Mouse (Mus musculus) small intestine, adult 2 months (tissue): ENCODE data around the gene Lyrm9.

Experiments
- CTCF ChIP-seq: fragments of 200-500 bp; IDR thresholded peaks from 2 replicates; pipeline ENCODE4 v1.5.1; 2012; ENCODE audit warnings: low read depth, mild to moderate bottlenecking, control low read depth, inconsistent platforms, low read length, moderate library complexity, mixed read lengths; ENCODE audit not compliant: insufficient replicate concordance, insufficient read length; ENCODE audit errors: extremely low read depth
- POLR2A ChIP-seq: fragments of 200-500 bp; IDR thresholded peaks from 2 replicates; pipeline ENCODE4 v1.6.1; 2012; ENCODE audit warnings: low read depth, mild to moderate bottlenecking, control low read depth, inconsistent platforms, low read length, moderate library complexity

- TF ChIP-seq CTCF = no peak
- TF ChIP-seq POLR2A = no peak
These were observed 15.6 kb downstream of the Lyrm9 start for GRCm38 (mm10) chr11:78841987-78842386.
